ENCODE assay signal across 15 mouse cellular contexts in genomic region chr9:113381591-113382110, GRCm38 (mm10).
DNase-seq lines count a peak whose midpoint lies in the region; ATAC-seq lines count a peak whose summit lies in the region.
"Had no signal": no experiment of that assay in that cellular context is flagged by ENCODE, and none has a peak within 500 bp of the region (broad histone marks: within the 10 kb centered on the region; RNA-seq: fewer than 3 reads in every experiment).

No protein-coding gene starts in this region.

- no peaks in the 10 kb centered on the region for H3K9me3 ChIP-seq in neural tube, embryonic 11.5 days (ENCODE audit: control insufficient read depth, low read length)
- no peaks in the 10 kb centered on the region for H3K9me3 ChIP-seq in neural tube, embryonic 15.5 days (replicated peaks)
- H3K9me3 ChIP-seq: heart, embryonic 10.5 days; limb, embryonic 15.5 days; lung, embryonic 15.5 days had no signal

- H3K9ac ChIP-seq in neural tube, embryonic 11.5 days (ENCODE audit: low read length): no peak overlapping the region
- no peak overlapping the region for H3K9ac ChIP-seq in neural tube, embryonic 15.5 days (replicated peaks)
- H3K9ac ChIP-seq: limb, embryonic 15.5 days; lung, embryonic 15.5 days had no signal

- no peak for ATAC-seq in neural tube, embryonic 11.5 days (ENCODE audit: insufficient read depth, low FRiP score, low TSS enrichment)
- no peak for ATAC-seq in neural tube, embryonic 15.5 days (ENCODE audit: low FRiP score)
- no peak for ATAC-seq in erythroid progenitor cell, adult 5-6 weeks (replicated peaks; ENCODE audit: low FRiP score, poor library complexity, severe bottlenecking)
- ATAC-seq: inflammation-experienced regulatory T-cells, adult 6 months had no signal

- no peak overlapping the region for H3K27ac ChIP-seq in neural tube, embryonic 11.5 days (ENCODE audit: low read depth, low read length)
- peak overlapping the region; percentile 72 for H3K27ac ChIP-seq in neural tube, embryonic 15.5 days (replicated peaks)
- H3K27ac ChIP-seq: heart, embryonic 10.5 days; limb, embryonic 15.5 days; lung, embryonic 15.5 days had no signal

- WGBS in neural tube, embryonic 11.5 days: 47% methylated on average over 13 of the region's 13 CpGs
- 14% methylated on average over 13 of the region's 13 CpGs for WGBS in neural tube, embryonic 15.5 days

- H3K27me3 ChIP-seq in neural tube, embryonic 11.5 days (ENCODE audit: control insufficient read depth, insufficient read depth, low read length): no peaks in the 10 kb centered on the region
- no peaks in the 10 kb centered on the region for H3K27me3 ChIP-seq in neural tube, embryonic 15.5 days (replicated peaks)
- H3K27me3 ChIP-seq: lung, embryonic 15.5 days had no signal

- H3K4me2 ChIP-seq in neural tube, embryonic 11.5 days (ENCODE audit: low read depth): peak overlapping the region; percentile 12; the same call in 1 of the 2 replicates
- peak overlapping the region; percentile 24 for H3K4me2 ChIP-seq in neural tube, embryonic 15.5 days
- H3K4me2 ChIP-seq: limb, embryonic 15.5 days; lung, embryonic 15.5 days had no signal

- H3K4me1 ChIP-seq in neural tube, embryonic 11.5 days (ENCODE audit: control insufficient read depth, insufficient read depth, low read length): no peaks in the 10 kb centered on the region
- H3K4me1 ChIP-seq in neural tube, embryonic 15.5 days: peaks cover 19% of the 10 kb centered on the region
- H3K4me1 ChIP-seq: lung, embryonic 15.5 days had no signal

- H3K36me3 ChIP-seq in neural tube, embryonic 11.5 days (ENCODE audit: control insufficient read depth, insufficient read depth, low read length): no peaks in the 10 kb centered on the region
- H3K36me3 ChIP-seq in neural tube, embryonic 15.5 days: no peaks in the 10 kb centered on the region
- H3K36me3 ChIP-seq: heart, embryonic 10.5 days; limb, embryonic 15.5 days; lung, embryonic 15.5 days had no signal

- no peak overlapping the region for H3K4me3 ChIP-seq in neural tube, embryonic 11.5 days (ENCODE audit: low read depth, low read length)
- no peak overlapping the region for H3K4me3 ChIP-seq in neural tube, embryonic 15.5 days (replicated peaks)
- H3K4me3 ChIP-seq: heart, embryonic 10.5 days; limb, embryonic 15.5 days; lung, embryonic 15.5 days; myocyte had no signal

- peak; percentile 11 to 12 for DNase-seq in cerebellum, postnatal 14 days
- DNase-seq in cerebellum, adult 18-20 months: no peak
- DNase-seq in neural tube, embryonic 11.5 days (ENCODE audit: low spot score): no peak
- no peak for DNase-seq in neural tube, embryonic 10.5 days (ENCODE audit: extremely low spot score, low spot score)
- DNase-seq in mesoderm, embryonic 11.5 days (ENCODE audit: low read depth, low spot score): peak; percentile 21
- DNase-seq in ovary, postnatal 36 days (ENCODE audit: low spot score): no peak
- DNase-seq: cerebellum, adult 2 months; thymus, postnatal 14 days had no signal

Comparison
In these comparisons a context has a peak if more than half of its experiments do, and no peak if none do; other contexts are left out.
1. DNase-seq: peak in cerebellum, postnatal 14 days (2 of 2) and mesoderm, embryonic 11.5 days (single experiment); none in cerebellum, adult 18-20 months (0 of 2), neural tube, embryonic 11.5 days (single experiment), neural tube, embryonic 10.5 days (single experiment) and ovary, postnatal 36 days (single experiment).